Mouse (Mus musculus): ENCODE data around the gene Vmn1r217. TPM values are rescaled to one million over a fixed set of nuclear protein-coding genes. Genes with fewer than 3 reads are reported as not detected.

Gene Vmn1r217
- polyA plus RNA-seq, 1 experiment from 2014 or later, result not detected

- H3K27ac ChIP-seq (ENCODE audit: low read length), result no peak within 1 kb of the TSS
- no peak for ATAC-seq (ENCODE audit: low FRiP score, low TSS enrichment)
- no peaks in the 10 kb centered on the region for H3K27me3 ChIP-seq (ENCODE audit: insufficient read depth, low read length)
- no peak within 1 kb of the TSS for H3K9ac ChIP-seq (replicated peaks; ENCODE audit: low read length)
- no peak within 1 kb of the TSS for H3K4me2 ChIP-seq (replicated peaks; ENCODE audit: low read depth, low read length)
- WGBS, result 71% methylated on average over 1 of the region's 1 CpGs
- H3K4me3 ChIP-seq (ENCODE audit: low read length), result no peak within 1 kb of the TSS
- H3K36me3 ChIP-seq (ENCODE audit: insufficient read depth, low read length), result no peaks in the 10 kb centered on the region
- no peaks in the 10 kb centered on the region for H3K9me3 ChIP-seq (ENCODE audit: low read length)
- H3K4me1 ChIP-seq (ENCODE audit: insufficient read depth, low read length), result no peaks in the 10 kb centered on the region
These were observed 50.3 kb downstream of the Vmn1r217 start, which contains the start of gene Vmn1r215 for GRCm38 (mm10) chr13:23067725-23068124. TSS of gene Vmn1r215 (plus strand) at chr13:23068025.

GRCm38 (mm10) chr13:23057778-23058177, 60.2 kb downstream of the Vmn1r217 start:
- 52% methylated on average over 1 of the region's 1 CpGs for whole genome bisulfite sequencing
- no peak for ATAC-seq (ENCODE audit: low FRiP score, low TSS enrichment)
- Histone ChIP-seq H3K4me2 (replicated peaks; ENCODE audit: low read depth, low read length) (no peak overlapping the region), H3K9ac (replicated peaks; ENCODE audit: low read length) (no peak overlapping the region), H3K36me3 (ENCODE audit: insufficient read depth, low read length) (no peaks in the 10 kb centered on the region), H3K4me3 (ENCODE audit: low read length) (no peak overlapping the region), H3K27me3 (ENCODE audit: insufficient read depth, low read length) (no peaks in the 10 kb centered on the region), H3K4me1 (ENCODE audit: insufficient read depth, low read length) (no peaks in the 10 kb centered on the region), H3K9me3 (ENCODE audit: low read length) (no peaks in the 10 kb centered on the region), H3K27ac (ENCODE audit: low read length) (no peak overlapping the region)

Other genes starting within 250 kb of the Vmn1r217 start
- gene Vmn1r212, start 234.0 kb downstream of the Vmn1r217 start, polyA plus RNA-seq (2015; fragmentation: Nextera tagmentation; extraction: Ambion mirVana), result not detected in 2 replicates
- gene Vmn1r213, start 110.6 kb downstream of the Vmn1r217 start, polyA plus RNA-seq (2015; fragmentation: Nextera tagmentation; extraction: Ambion mirVana), result not detected in 2 replicates
- gene Vmn1r214, start 87.8 kb downstream of the Vmn1r217 start, polyA plus RNA-seq (2015; fragmentation: Nextera tagmentation; extraction: Ambion mirVana), result not detected in 2 replicates
- gene Vmn1r215, start 50.2 kb downstream of the Vmn1r217 start, polyA plus RNA-seq (2015; fragmentation: Nextera tagmentation; extraction: Ambion mirVana), result not detected in 2 replicates
- not detected in 2 replicates for gene Vmn1r218, start 14.9 kb upstream of the Vmn1r217 start, polyA plus RNA-seq (2015; fragmentation: Nextera tagmentation; extraction: Ambion mirVana)
- gene Vmn1r219, start 41.1 kb upstream of the Vmn1r217 start, polyA plus RNA-seq (2015; fragmentation: Nextera tagmentation; extraction: Ambion mirVana), result not detected in 2 replicates
- not detected in 2 replicates for gene Vmn1r220, start 69.7 kb upstream of the Vmn1r217 start, polyA plus RNA-seq (2015; fragmentation: Nextera tagmentation; extraction: Ambion mirVana)
- not detected in 2 replicates for gene Vmn1r221, start 95.9 kb upstream of the Vmn1r217 start, polyA plus RNA-seq (2015; fragmentation: Nextera tagmentation; extraction: Ambion mirVana)
- gene Vmn1r222, start 117.7 kb upstream of the Vmn1r217 start, polyA plus RNA-seq (2015; fragmentation: Nextera tagmentation; extraction: Ambion mirVana), result not detected in 2 replicates
- not detected in 2 replicates for gene Vmn1r223, start 128.9 kb upstream of the Vmn1r217 start, polyA plus RNA-seq (2015; fragmentation: Nextera tagmentation; extraction: Ambion mirVana)